Mouse (Mus musculus) liver, postnatal 0 days (tissue): Measurements from ENCODE around the gene Acvr2a. TPM values are rescaled to one million over a fixed set of nuclear protein-coding genes. Genes with fewer than 3 reads are reported as not detected.

Experiments used
- ATAC-seq: fragments of 200-750 bp; cut with Nextera tagmentation; 2 replicates; pipeline ENCODE4 v1.8.0; 2017; ENCODE audit warnings: mild to moderate bottlenecking, moderate library complexity
- DNase-seq: peaks from one replicate; pipeline ENCODE4 v3.0.0-alpha.2; 2016
- H3K27ac ChIP-seq: fragments of 300-500 bp; sonication (generic); 2 replicates; pipeline ENCODE4 v1.5.1; 2014; ENCODE audit warnings: antibody characterized with exemption, moderate library complexity, mild to moderate bottlenecking, low read depth
- H3K27me3 ChIP-seq: fragments of 300-500 bp; sonication (generic); 2 replicates; pipeline ENCODE4 v1.6.1; 2014; ENCODE audit warnings: low read length, control low read depth, mixed read lengths; ENCODE audit not compliant: insufficient read depth
- H3K36me3 ChIP-seq: fragments of 300-500 bp; sonication (generic); replicated peaks from 2 replicates; pipeline ENCODE4 v1.6.1; 2014; ENCODE audit warnings: mild to moderate bottlenecking, control low read depth, low read length, moderate library complexity, mixed read lengths; ENCODE audit not compliant: insufficient read depth
- H3K4me1 ChIP-seq: fragments of 300-500 bp; sonication (generic); 2 replicates; pipeline ENCODE4 v1.6.1; 2014; ENCODE audit warnings: antibody characterized with exemption, mild to moderate bottlenecking, control low read depth; ENCODE audit not compliant: insufficient read depth
- H3K4me2 ChIP-seq: fragments of 300-500 bp; sonication (generic); 2 replicates; pipeline ENCODE4 v1.6.1; 2014; ENCODE audit warnings: low read depth, mild to moderate bottlenecking, low read length, moderate library complexity, mixed read lengths
- H3K4me3 ChIP-seq: fragments of 300-500 bp; sonication (generic); 2 replicates; pipeline ENCODE4 v1.5.1; 2014; ENCODE audit warnings: low read depth, low read length
- H3K9ac ChIP-seq: fragments of 300-500 bp; sonication (generic); replicated peaks from 2 replicates; pipeline ENCODE4 v1.6.1; 2014; ENCODE audit warnings: mild to moderate bottlenecking, moderate library complexity
- H3K9me3 ChIP-seq: fragments of 300-500 bp; sonication (generic); 2 replicates; pipeline ENCODE4 v1.6.1; 2016; ENCODE audit warnings: mild to moderate bottlenecking, control low read depth, low read length, mixed read lengths
- CTCF ChIP-seq: sonication (generic); IDR thresholded peaks from 2 replicates; pipeline ENCODE4 v1.5.1; 2016; ENCODE audit warnings: antibody characterized with exemption, low read depth
- EP300 ChIP-seq: IDR thresholded peaks from 2 replicates; pipeline ENCODE4 v1.6.1; 2016; ENCODE audit warnings: antibody characterized with exemption, low read depth, mild to moderate bottlenecking
- WGBS: fragments of 180-500 bp; shearing (Covaris S2); extraction: QIAGEN DNeasy Blood & Tissue Kit; methylation state at CpG from one replicate; pipeline ENCODE4 v1.1.7; 2014; ENCODE audit not compliant: insufficient replicate concordance; 5-methylcytosine and 5-hydroxymethylcytosine counted together
- polyA plus RNA-seq: library from polyadenylated mRNA; unstranded; fragments of >200 nt; fragmentation: Nextera tagmentation; extraction: Ambion mirVana; gene quantifications from 2 replicates; pipeline ENCODE4 v1.2.1, GENCODE M21; 2015

Gene Acvr2a
- polyA plus RNA-seq: 3.7 and 3.9 TPM in 2 replicates

GRCm38 (mm10) chr2:48813371-48814222 is at the start of gene Acvr2a:
Gene Acvr2a (plus strand): TSS chr2:48814109.
- Histone ChIP-seq H3K27me3 (no peaks in the 10 kb centered on the region), H3K27ac (peak within 1 kb of the TSS; percentile 92), H3K4me1 (0 out of 2 replicates have a peak, but pooled peaks cover 4% of the 10 kb centered on the region), H3K9me3 (no peaks in the 10 kb centered on the region), H3K4me2 (peak within 1 kb of the TSS; percentile 88), H3K36me3 (no peaks in the 10 kb centered on the region), H3K9ac (peak within 1 kb of the TSS; percentile 72), H3K4me3 (peak within 1 kb of the TSS; percentile 62)
- TF ChIP-seq EP300: no peak
- TF ChIP-seq CTCF: 0 out of 2 replicates have a peak, but pooled peaks have one; percentile 3
- DNase-seq (peak; percentile 90), ATAC-seq (peak; percentile 90)
- WGBS: under 1% methylated on average over 59 of the region's 105 CpGs

GRCm38 (mm10) chr2:48766513-48766912 is 47.4 kb upstream of the Acvr2a start:
- no peaks in the 10 kb centered on the region for H3K9me3 ChIP-seq
- H3K4me2 ChIP-seq: no peak overlapping the region
- WGBS: 44% methylated on average over 5 of the region's 5 CpGs
- ATAC-seq (0 out of 2 replicates have a peak, but pooled peaks have one; percentile 21), DNase-seq (no peak)
- H3K4me3 ChIP-seq: no peak overlapping the region
- no peak overlapping the region for H3K27ac ChIP-seq
- no peak for TF ChIP-seq EP300
- TF ChIP-seq CTCF: no peak
- no peaks in the 10 kb centered on the region for H3K4me1 ChIP-seq
- no peak overlapping the region for H3K9ac ChIP-seq
- H3K27me3 ChIP-seq: no peaks in the 10 kb centered on the region
- no peaks in the 10 kb centered on the region for H3K36me3 ChIP-seq

- Histone ChIP-seq H3K4me3 (no peak overlapping the region), H3K4me1 (no peaks in the 10 kb centered on the region), H3K9me3 (no peaks in the 10 kb centered on the region), H3K27me3 (no peaks in the 10 kb centered on the region), H3K27ac (no peak overlapping the region), H3K9ac (no peak overlapping the region), H3K4me2 (no peak overlapping the region), H3K36me3 (no peaks in the 10 kb centered on the region)
- WGBS: 76% methylated on average over 2 of the region's 2 CpGs
- no peak for ATAC-seq
- no peak for DNase-seq
- TF ChIP-seq EP300: no peak
- TF ChIP-seq CTCF: no peak
Measured at GRCm38 (mm10) chr2:48767778-48768177, 46.1 kb upstream of the Acvr2a start.

- H3K27ac ChIP-seq: no peak overlapping the region
- 85% methylated on average over 2 of the region's 2 CpGs for WGBS
- H3K9ac ChIP-seq: no peak overlapping the region
- no peaks in the 10 kb centered on the region for H3K4me1 ChIP-seq
- TF ChIP-seq EP300: no peak
- TF ChIP-seq CTCF: no peak
- H3K4me2 ChIP-seq: no peak overlapping the region
- no peak for DNase-seq
- H3K9me3 ChIP-seq: no peaks in the 10 kb centered on the region
- H3K4me3 ChIP-seq: no peak overlapping the region
- H3K27me3 ChIP-seq: no peaks in the 10 kb centered on the region
- H3K36me3 ChIP-seq: no peaks in the 10 kb centered on the region
- no peak for ATAC-seq
Measured at GRCm38 (mm10) chr2:48768219-48768618, 45.7 kb upstream of the Acvr2a start.

- no peaks in the 10 kb centered on the region for H3K36me3 ChIP-seq
- no peak overlapping the region for H3K9ac ChIP-seq
- 63% methylated on average over 7 of the region's 7 CpGs for WGBS
- H3K9me3 ChIP-seq: no peaks in the 10 kb centered on the region
- H3K27ac ChIP-seq: no peak overlapping the region
- DNase-seq: no peak
- H3K4me1 ChIP-seq: no peaks in the 10 kb centered on the region
- H3K4me2 ChIP-seq: no peak overlapping the region
- no peak overlapping the region for H3K4me3 ChIP-seq
- no peak for TF ChIP-seq CTCF
- TF ChIP-seq EP300: no peak
- no peaks in the 10 kb centered on the region for H3K27me3 ChIP-seq
- ATAC-seq: no peak
Measured at GRCm38 (mm10) chr2:48770100-48770499, 43.8 kb upstream of the Acvr2a start.

- H3K4me1 ChIP-seq: no peaks in the 10 kb centered on the region
- no peaks in the 10 kb centered on the region for H3K27me3 ChIP-seq
- H3K9me3 ChIP-seq: no peaks in the 10 kb centered on the region
- H3K9ac ChIP-seq: no peak overlapping the region
- H3K36me3 ChIP-seq: no peaks in the 10 kb centered on the region
- WGBS: 74% methylated on average over 3 of the region's 3 CpGs
- no peak overlapping the region for H3K27ac ChIP-seq
- no peak for TF ChIP-seq EP300
- no peak for TF ChIP-seq CTCF
- no peak overlapping the region for H3K4me3 ChIP-seq
- H3K4me2 ChIP-seq: no peak overlapping the region
- no peak for DNase-seq
- no peak for ATAC-seq
Measured at GRCm38 (mm10) chr2:48770634-48771033, 43.3 kb upstream of the Acvr2a start.
